Mouse (Mus musculus) right cerebral cortex, postnatal 4 days (tissue): ENCODE measurements at regions not wholly inside any gene's neighbourhood (a gene's known extent, or its start where the extent isn't known, plus 50 kb on each side); places are given as distances from the start of the nearest gene placed in this dataset.
A peak's percentile ranks its signal among the peaks of the same experiment; 100 is the strongest.
"Not testable (repeated sequence)": the region's sequence is repeated elsewhere in the genome, so short reads cannot be mapped to it uniquely, and the experiment has no call there.

Source experiments
- DNase-seq: peaks from one replicate; pipeline ENCODE4 v3.0.0-alpha.2; 2022

DNA sequence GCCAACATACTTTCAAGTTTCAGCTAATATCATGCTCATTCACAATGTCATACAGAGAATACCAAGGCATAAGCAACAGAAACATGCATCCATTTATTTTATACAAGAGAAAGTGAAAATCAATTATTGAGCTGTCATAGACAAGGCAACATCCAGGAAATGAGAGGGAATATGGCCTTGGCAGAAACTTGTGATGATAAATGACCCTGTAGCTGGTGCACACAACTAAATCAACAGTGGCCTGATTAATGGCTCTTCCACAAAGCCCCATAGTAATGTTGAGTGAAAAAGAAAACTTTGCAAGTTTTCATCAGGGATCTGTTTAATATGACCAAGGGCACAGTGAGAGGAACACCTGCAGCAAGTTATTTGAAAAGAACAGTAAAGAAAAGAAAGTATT is 438.5 kb upstream of the Hsf2 start:
- DNase-seq = no peak

DNA sequence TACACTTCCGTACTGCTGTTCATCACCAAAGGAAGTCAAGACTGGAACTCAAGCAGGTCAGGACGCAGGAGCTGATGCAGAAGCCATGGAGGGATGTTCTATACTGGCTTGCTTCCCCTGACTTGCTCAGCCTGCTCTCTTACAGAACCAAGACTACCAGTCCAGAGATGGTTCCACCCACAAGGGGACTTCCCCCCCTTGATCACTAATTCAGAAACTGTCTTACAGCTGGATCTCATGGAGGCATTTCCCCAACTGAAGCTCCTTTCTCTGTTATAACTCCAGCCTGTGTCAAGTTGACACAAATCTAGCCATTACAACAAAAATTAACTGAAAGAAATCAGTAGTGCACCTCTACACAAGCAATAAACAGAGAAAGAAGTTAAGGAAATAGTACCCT is 432.8 kb upstream of the Hsf2 start:
- DNase-seq = not testable (repeated sequence)

DNA sequence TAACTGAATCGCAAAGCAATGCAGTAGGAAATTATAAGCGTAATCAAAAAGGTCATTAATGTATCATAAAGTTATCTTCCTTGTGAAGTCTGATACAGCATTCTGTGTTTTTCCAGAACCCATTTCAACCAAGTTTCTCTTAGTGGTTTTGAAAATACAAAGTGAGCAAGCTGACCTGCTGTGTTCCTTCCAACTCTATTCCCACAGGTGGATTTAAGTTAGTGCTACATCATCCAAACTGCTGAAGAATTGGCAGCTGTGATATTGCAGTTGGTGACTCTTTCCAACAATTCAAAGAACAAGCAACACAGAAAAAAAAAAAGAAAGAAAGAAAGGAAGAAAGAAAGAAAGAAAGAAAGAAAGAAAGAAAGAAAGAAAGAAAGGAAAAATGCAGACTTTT is 396.1 kb upstream of the Hsf2 start:
- no peak for DNase-seq

DNA sequence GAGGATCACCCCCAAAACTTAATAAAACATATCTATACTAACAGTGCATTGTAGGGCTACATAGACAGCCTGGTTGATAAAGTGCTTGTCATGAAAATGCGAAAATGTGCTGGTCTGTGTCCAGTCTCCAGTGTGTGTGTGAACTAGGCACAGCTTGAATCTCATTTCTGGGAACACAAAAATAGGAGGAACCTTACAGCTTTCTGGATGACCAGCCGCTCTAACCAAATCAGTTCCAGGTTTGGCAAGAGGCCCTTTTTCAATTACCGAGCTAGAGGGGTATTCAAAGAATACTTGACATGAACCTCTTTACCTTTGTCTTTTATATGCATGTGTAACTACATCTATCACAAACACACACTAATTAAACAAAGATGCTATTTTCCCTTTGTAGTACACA is 390.3 kb upstream of the Hsf2 start:
- DNase-seq = no peak

DNA sequence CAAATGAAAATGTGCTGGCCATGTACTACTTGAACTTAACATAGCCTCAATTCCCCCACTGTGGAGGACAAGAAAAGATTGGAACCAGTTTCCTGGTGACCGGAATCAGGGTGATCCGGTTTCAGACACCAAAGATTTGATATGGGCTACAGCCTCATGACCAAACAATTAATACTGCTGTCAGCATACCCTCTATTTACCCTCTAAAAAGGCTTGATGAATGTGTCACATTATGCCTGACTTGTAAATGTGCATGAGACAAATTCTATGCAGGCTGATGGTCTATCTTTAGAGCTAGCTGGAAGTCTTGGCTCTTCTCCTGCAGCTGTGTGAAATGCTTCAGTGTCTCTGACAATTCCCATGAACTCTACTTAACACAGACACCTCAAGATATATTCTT is 372.8 kb upstream of the Hsf2 start:
- DNase-seq = no peak

DNA sequence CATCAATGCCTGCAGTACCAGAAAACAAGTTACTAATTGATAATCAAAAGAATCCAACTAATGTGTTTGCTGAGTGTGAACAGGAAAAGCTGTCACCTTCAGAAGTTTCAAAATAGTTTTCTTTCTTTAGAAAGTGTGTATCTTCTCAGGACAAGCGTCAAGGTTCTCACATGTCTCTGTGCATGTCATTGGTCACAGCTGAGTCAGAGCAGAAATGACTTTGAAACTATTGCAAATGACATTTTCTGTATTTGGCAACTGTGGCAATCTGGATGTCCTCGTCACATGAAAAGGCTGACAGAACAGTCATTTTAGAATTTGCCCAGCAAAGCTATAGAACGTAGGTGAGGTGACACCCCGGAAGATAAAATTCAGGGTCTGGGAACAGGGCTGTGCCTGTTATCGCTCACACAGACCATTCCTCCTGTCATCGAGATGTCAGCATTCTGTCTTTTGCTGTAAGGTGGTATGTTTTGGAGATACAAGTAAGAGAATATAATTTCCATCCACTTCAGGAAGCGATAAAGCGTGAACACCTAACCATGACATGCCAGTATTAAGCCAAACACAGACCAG is 371.4 kb upstream of the Hsf2 start:
- DNase-seq = no peak

DNA sequence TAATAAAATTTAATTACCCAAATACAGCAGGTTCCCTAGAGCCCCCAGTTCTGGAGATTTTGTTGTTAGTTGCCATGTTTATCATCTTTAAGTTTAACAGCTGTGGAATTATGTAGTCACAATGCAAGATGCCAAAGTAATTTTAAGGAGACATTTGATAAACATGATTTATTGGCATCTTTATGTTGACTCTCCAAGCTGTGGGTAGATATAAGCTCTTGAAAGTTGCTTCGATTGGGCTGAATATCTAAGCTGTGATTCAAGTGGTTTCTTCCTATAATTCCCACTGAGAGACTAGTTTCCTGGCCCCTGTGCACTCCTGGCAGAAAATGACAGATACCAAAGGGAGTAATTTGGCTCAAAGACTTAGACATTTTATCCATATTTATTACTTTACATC is 364.7 kb upstream of the Hsf2 start:
- DNase-seq = no peak

DNA sequence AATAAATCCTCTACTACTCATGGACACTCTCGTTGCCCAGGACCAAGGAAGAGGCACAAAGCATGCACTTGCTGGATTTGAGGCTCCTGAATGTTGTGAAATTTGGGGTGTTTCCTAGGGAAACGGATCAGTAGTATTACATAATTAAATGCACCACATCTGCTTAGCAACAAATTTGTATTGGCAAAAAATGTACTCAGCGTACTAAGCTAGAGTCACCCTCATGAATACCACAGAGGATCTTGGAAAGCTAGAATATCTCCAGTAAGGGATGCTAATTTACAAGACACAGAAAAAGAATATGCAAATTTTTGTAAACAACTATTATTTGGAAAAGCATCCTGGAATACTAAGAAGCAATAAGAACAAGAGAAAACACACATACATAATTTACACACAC is 359.0 kb upstream of the Hsf2 start:
- DNase-seq = no peak

DNA sequence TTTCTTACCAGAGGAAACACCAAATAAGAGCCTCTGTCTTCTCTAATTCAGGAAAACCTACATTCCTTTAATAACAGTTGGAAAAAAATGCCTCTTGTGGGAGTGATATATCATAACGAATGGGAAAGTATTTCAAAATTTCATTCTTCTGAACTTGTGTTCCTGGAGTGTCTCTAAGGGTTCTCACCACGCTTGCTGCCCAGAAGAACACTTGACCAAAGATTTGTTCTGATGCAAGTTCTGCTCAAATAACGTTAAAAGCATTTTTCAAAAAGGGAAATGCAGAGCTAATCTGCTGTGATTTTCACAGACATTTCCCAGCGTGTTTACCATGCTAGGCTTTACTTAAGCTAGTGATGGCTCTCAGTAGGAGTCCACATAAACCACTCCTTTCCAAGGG is 329.8 kb upstream of the Hsf2 start:
- DNase-seq = no peak

DNA sequence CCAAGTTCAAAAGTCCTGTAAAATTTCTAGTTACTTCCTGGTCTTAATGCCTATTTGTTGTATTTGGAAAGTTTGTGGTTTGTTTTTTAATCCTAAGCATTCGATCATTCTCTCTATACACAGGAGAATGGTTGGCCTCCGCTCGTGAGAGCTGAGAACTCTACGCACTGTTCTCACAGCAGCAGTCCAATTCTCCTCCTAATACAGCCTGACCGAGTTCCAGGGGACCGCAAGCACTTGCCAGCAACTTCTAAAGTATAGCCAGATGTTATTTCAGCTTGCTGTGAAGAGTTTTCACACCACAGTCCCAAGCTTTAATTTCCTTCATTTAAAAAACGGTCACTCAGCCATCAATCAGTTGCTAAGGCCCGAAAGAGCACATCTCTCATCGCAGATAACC is 329.3 kb upstream of the Hsf2 start:
- DNase-seq = no peak

DNA sequence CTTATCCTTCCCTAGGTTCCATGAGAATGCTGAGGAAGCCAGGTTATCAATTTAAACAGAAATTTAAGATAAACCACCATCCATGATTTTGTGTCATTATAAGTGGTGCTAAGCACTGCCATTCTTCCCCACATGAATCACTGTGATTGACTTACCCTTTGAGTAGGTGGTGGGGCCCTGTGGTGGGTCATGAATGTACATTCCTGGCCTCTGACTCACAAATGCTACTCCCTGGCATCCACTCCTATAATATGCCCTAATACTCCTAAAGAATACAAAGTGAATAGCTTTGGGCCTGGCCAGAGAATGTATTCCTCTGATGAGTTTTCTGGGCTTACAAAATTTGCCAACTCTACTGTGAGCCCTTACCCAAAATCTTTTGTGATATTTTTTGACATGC is 325.6 kb upstream of the Hsf2 start:
- DNase-seq = no peak

DNA sequence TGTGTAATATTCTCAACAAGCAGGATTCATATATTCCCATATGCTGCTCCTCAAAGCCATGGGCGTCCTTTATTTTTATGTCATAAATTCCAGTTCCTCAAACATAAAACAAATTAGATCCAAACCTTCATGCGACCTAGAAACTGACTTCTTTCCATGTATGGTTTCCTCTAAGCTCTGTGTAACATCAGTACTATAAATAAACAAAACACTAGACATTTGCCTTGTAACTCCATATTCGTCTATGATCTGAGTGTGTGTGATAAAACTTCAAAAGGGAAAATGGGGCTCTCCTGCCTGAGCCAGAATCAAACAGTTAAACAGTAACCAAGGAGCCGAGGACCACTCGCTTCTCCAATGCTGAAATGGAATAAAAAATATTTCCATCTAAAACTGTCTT is 322.8 kb upstream of the Hsf2 start:
- no peak for DNase-seq

DNA sequence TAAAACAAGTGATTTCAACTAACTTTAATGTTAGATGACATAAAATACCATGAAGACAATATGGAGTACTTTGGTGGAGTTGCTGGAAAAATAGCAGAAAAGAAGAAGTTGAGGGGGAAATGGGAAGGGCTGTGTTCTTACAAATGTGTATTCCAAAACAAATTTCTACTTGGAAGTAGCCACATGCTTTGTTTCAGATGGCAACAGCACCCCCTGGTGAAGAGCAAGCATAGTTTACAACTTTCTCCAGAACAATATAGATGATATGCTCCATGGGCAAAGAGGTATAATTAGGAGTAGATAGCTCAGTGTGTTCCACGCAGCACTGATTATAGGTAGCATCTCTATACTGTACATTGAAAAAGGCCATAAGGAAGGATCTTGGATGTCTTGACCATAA is 302.6 kb upstream of the Hsf2 start:
- DNase-seq = peak; percentile 63

DNA sequence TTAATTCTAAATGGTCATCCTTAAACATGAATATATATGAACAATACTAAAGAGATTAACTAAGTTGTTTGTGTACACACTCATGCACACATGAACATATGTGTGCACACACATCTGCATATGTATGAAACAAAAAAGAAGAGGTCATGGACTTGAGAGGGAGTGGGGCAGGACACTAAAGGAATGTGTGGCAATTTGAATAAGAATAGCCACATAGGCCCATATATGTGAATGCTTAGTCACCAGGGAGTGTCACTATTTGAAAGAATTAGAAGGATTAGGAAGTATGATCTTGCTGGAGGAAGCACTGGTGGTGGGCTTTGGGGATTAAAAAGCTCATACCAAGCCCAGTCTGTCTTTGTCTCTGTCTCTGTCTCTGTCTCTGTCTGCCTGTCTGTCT is 275.5 kb upstream of the Hsf2 start:
- DNase-seq = no peak

DNA sequence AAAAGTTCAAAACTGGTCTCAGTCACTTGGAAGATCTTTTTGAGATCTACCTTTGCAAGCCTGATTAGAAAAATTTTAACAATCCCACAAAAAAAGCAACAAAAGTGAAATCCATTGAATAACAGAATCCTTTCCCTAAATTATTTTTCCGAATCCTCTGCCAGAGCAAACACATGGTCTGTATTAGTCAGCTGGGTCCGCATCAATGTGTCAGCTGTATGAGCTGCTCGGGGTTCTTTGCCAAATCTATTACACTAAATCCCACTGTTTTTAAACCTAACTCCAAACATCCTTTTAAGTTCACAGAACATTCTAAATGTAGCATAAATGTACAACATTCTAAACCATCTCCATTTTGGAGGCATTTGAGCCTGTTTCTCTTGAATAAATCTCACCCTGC is 255.1 kb upstream of the Hsf2 start:
- DNase-seq = no peak

DNA sequence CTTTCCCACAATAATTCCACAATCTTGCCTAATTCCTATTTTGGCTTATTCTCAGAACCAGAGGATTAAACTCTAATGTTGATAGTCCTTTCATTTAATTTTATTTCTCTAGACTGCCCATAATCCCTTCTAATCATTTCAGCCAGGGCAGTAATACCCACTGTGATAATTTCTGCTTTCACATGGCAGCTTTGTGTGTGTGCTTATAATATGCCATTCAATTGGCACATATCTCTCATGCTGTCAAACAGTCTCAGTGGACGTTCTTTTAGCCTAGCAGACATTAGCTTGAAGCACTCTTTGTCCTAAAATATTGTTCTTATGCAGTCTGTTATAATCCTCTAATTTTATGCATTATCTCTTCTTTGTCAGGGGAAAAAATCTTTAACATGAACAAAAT is 205.0 kb upstream of the Hsf2 start:
- DNase-seq = no peak

DNA sequence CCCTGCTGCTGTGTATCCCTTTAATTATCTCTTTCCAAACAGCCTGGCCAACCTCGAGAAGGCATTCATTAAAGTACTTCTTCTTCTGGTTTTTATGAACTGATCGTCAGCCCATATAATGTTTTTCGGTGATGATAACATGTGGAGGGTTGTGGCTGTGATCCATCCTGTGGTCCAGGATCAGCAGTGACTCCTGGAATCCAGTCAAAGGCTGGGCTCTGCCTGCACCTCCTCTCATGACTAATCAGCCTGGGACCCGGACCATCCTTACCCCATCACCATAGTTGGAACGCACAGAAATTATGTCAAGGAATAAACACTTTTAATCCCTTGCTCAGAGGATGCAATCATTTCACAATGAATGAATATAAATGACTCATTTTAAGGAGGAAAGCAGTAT is 203.3 kb upstream of the Hsf2 start:
- no peak for DNase-seq

DNA sequence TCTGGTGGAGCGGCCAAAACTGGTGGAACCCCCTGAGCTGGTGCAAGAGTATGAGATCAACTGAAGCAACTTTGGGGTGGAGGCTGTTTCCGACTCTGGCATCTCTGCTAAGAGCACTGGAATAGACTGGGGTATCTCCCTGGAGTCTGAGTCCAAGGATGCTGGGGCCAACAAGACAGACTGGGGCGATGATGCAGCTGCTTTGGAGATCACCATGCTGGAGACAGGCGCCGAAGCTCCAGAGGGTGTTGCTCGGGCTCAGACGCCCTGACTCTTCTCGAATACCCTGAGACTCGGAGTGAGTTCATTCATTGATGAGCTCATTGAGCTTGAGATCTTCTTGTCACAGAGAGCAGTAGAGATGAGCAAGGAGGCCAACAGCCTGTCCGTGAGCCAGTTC is 194.6 kb upstream of the Hsf2 start:
- DNase-seq = no peak

DNA sequence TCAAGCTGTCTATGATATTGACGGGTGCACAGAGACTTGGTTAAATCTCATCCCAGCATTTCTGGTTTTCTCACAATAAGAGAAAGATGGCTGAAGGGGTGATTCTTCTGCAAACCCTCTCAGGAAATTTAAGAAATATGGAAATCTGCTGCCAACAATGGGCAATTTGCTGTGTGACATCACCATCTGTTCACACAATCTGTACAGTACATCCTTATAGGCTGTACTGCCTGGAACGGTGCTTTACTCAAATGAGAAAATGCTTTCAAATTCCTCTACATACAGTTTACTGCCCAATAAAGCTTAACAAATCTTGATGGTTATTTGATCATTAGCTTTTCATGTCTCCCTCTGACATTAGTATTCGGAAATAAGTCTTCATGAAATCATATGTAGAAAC is 172.4 kb upstream of the Hsf2 start:
- no peak for DNase-seq

DNA sequence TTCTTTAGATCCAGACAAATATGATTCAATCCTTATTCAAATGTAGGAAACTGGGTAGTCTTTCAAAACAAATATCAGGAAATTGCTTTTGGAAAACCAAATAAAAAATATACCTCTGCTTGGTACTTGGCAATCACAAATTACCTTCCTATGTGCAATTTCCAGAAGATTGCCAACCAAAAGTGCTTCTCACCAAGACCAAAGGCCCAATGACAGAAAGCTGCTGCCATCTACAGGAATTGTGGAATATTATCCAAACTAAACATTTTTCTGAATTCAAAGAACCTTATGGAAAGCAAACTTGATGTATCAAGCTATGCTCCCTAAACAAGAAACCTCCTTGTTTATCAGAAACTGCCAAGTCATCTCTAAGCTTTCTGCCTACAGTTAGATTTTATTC is 169.1 kb upstream of the Hsf2 start:
- no peak for DNase-seq

DNA sequence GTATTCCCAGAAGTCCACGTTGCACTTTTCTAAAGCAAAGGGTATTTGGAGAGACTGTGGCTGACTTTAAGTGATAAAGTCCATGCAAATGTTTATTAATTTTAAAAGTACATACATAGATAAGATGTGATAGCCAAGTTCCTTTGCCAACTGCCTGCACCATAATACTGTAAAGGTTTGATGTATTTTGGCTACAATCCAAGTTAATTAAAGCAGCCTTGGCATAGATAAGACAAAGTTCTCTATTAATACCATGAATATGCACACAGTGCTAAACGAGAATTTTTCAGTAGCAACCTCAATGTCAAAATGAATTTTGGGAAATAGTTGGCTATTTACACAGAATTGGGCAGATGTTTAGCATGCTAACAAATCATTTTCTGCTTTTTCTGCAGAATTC is 167.0 kb upstream of the Hsf2 start:
- no peak for DNase-seq

DNA sequence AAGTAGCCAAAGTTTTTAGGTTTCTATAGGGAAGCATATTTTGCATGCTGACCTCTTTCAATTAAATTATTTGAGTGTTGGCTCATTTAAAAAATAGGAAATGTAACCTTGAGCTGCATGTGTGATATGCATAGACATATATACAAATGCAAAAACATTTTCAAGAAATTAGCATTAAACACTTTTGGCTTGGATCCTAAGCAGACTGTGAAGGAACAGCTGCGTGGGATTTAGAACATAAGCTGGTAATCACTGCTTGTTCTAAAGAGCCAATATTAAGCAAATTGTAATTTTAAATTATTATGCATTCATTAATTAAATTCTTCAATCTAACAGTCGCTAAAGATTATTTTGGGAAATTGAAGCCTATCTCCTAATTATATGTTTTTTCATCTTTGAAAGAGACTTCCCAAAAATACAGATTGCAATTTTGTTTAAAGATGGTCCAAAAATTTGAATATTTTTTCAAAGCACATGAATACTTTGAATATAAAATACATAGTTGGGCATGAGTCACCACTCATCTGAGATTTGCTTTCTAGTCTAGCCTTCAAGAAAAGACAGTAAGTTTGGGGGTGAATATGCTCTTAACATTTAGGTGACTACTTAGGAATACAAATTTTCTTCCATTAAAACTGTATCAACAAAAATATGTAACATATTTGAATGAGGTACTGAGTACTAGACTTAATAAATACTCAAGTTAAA is 163.3 kb upstream of the Hsf2 start:
- DNase-seq = no peak

DNA sequence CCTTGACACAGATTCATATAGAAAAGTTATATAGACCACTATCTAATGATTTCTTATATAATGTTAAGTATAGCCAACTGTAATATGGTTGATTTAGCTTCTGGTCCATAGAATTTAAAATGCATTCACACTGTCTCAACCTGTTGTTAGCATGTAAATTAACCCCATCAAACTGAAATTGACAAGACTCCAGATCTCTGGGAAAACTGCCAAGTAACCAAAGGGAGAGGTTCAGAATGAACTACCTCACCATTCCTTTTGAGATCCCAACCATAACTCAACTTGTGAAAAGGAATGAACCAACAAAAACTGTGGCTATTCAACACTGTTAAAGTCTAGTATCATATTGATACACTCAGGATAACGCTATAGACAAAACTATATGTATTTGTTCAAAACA is 162.0 kb upstream of the Hsf2 start:
- DNase-seq = no peak

DNA sequence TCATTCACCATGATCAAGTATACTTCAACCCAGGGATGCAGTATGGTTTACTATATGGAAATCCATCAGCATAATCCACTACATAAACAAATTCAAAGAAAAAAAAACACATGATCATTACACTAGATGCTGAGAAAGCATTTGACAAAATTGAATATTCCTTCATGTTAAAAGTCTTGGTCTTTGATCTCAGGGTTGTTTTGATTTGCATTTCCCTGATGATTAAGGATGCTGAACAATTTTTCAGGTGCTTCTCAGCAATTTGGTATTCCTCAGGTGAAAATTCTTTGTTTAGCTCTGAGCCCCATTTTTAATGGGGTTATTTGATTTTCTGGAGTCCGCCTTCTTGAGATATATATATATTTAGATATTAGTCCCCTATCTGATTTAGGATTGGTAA is 123.4 kb upstream of the Hsf2 start:
- DNase-seq = not testable (repeated sequence)
